Mouse (Mus musculus) embryonic facial prominence, embryonic 13.5 days (tissue): ENCODE measurements around the gene Gm6408. TPM values are rescaled to one million over a fixed set of nuclear protein-coding genes. Genes with fewer than 3 reads are reported as not detected.
"Not testable (repeated sequence)": the region's sequence is repeated elsewhere in the genome, so short reads cannot be mapped to it uniquely, and the experiment has no call there.

ENCODE experiments used
- ATAC-seq: fragments of 200-750 bp; cut with Nextera tagmentation; 2 replicates; pipeline ENCODE4 v1.8.0; 2017; ENCODE audit warnings: low read depth; ENCODE audit not compliant: insufficient number of reproducible peaks, insufficient read depth, low FRiP score, low TSS enrichment
- H3K27ac ChIP-seq: fragments of 300-500 bp; sonication (generic); 2 replicates; pipeline ENCODE4 v1.5.1; 2015; ENCODE audit warnings: moderate library complexity, mild to moderate bottlenecking, inconsistent platforms
- H3K27me3 ChIP-seq: fragments of 300-500 bp; sonication (generic); 2 replicates; pipeline ENCODE4 v1.6.1; 2015; ENCODE audit warnings: mild to moderate bottlenecking, inconsistent platforms
- H3K36me3 ChIP-seq: fragments of 300-500 bp; sonication (generic); 2 replicates; pipeline ENCODE4 v1.6.1; 2015; ENCODE audit warnings: mild to moderate bottlenecking, inconsistent platforms
- H3K4me1 ChIP-seq: fragments of 300-500 bp; sonication (generic); 2 replicates; pipeline ENCODE4 v1.6.1; 2015; ENCODE audit warnings: inconsistent platforms
- H3K4me2 ChIP-seq: fragments of 300-500 bp; sonication (generic); 2 replicates; pipeline ENCODE4 v1.6.1; 2015; ENCODE audit warnings: moderate library complexity, mild to moderate bottlenecking, inconsistent platforms
- H3K4me3 ChIP-seq: fragments of 300-500 bp; sonication (generic); 2 replicates; pipeline ENCODE4 v1.5.1; 2015; ENCODE audit warnings: mild to moderate bottlenecking, inconsistent platforms
- H3K9ac ChIP-seq: fragments of 300-500 bp; sonication (generic); 2 replicates; pipeline ENCODE4 v1.6.1; 2015; ENCODE audit warnings: mild to moderate bottlenecking, inconsistent platforms
- H3K9me3 ChIP-seq: fragments of 300-500 bp; sonication (generic); 2 replicates; pipeline ENCODE4 v1.6.1; 2016; ENCODE audit warnings: inconsistent platforms
- WGBS: fragments of 180-500 bp; shearing (Covaris S2); methylation state at CpG from one replicate; pipeline ENCODE4 v1.1.7; 2015; ENCODE audit warnings: mixed read lengths; 5-methylcytosine and 5-hydroxymethylcytosine counted together
- polyA plus RNA-seq: library from polyadenylated mRNA; unstranded; fragments of >200 nt; fragmentation: Nextera tagmentation; extraction: Ambion mirVana; gene quantifications from 2 replicates; pipeline ENCODE4 v1.2.1, GENCODE M21; 2015

Gene Gm6408
- polyA plus RNA-seq, 1 experiment from 2014 or later, result not detected

DNA sequence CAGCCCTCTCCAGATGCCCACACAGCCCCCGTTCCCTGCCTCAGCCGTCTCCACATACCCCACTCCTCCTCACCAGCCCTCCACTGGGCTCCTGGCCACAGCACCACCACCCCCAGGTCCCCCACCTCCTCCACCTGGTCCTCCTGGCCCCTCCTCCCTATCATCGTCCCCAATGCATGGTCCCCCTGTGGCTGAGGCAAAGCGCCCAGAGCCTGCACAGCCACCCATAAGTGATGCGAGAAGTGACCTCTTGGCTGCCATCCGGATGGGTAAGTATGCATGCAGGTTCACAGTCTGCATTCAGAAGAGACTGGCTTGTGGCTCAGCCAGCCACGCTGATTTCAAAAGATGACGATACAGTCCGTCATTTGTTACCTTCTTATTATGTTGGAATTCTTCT, 13.5 kb upstream of the Gm6408 start:
- ATAC-seq, result no peak
- no peak overlapping the region for H3K27ac ChIP-seq
- no peak overlapping the region for H3K4me3 ChIP-seq
- H3K4me1 ChIP-seq, result no peaks in the 10 kb centered on the region
- WGBS, result 87% methylated on average over 9 of the region's 9 CpGs
- no peak overlapping the region for H3K4me2 ChIP-seq
- no peak overlapping the region for H3K9ac ChIP-seq
- no peaks in the 10 kb centered on the region for H3K9me3 ChIP-seq
- H3K36me3 ChIP-seq, result peaks cover 22% of the 10 kb centered on the region; the same call in 1 of the 2 replicates
- no peaks in the 10 kb centered on the region for H3K27me3 ChIP-seq

DNA sequence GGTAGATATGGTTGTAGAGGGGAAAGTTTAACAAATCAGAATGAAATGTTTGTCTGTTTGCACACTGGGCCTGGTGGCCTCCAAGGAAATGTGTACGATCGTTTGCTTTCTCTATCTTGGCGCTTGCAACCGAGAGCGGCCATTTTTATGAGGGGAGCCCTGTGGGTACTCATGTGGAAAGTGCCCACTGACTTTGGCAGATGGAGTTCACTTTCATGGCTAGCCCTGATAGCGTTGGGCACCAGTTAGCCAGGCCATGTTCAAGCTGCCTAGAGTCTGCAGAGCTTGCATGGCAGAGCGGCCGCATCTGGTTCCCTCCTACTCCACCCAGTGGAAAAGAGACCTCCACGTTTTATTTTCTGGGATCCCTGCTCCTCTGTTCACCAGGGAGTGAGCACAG, 10.9 kb upstream of the Gm6408 start:
- H3K9me3 ChIP-seq, result no peaks in the 10 kb centered on the region
- no peak overlapping the region for H3K9ac ChIP-seq
- no peak overlapping the region for H3K4me3 ChIP-seq
- H3K4me2 ChIP-seq, result no peak overlapping the region
- ATAC-seq, result no peak
- WGBS, result 91% methylated on average over 9 of the region's 9 CpGs
- H3K27me3 ChIP-seq, result no peaks in the 10 kb centered on the region
- peaks cover 22% of the 10 kb centered on the region; the same call in 1 of the 2 replicates for H3K36me3 ChIP-seq
- H3K4me1 ChIP-seq, result no peaks in the 10 kb centered on the region
- no peak overlapping the region for H3K27ac ChIP-seq

GRCm38 (mm10) chr5:146471311-146471710, 10.5 kb upstream of the Gm6408 start:
- 88% methylated on average over 5 of the region's 5 CpGs for WGBS
- Histone ChIP-seq H3K4me1 (no peaks in the 10 kb centered on the region), H3K4me2 (no peak overlapping the region), H3K36me3 (peaks cover 22% of the 10 kb centered on the region; the same call in 1 of the 2 replicates), H3K4me3 (no peak overlapping the region), H3K9me3 (no peaks in the 10 kb centered on the region), H3K9ac (no peak overlapping the region), H3K27me3 (no peaks in the 10 kb centered on the region), H3K27ac (no peak overlapping the region)
- no peak for ATAC-seq

GRCm38 (mm10) chr5:146471821-146472220, 9.9 kb upstream of the Gm6408 start:
- H3K4me2 ChIP-seq, result no peak overlapping the region
- no peaks in the 10 kb centered on the region for H3K27me3 ChIP-seq
- H3K4me1 ChIP-seq, result no peaks in the 10 kb centered on the region
- H3K9me3 ChIP-seq, result no peaks in the 10 kb centered on the region
- H3K36me3 ChIP-seq, result peaks cover 20% of the 10 kb centered on the region; the same call in 1 of the 2 replicates
- no peak overlapping the region for H3K4me3 ChIP-seq
- WGBS, result 88% methylated on average over 12 of the region's 12 CpGs
- H3K9ac ChIP-seq, result no peak overlapping the region
- H3K27ac ChIP-seq, result no peak overlapping the region
- no peak for ATAC-seq

- ATAC-seq, H3K27me3 ChIP-seq, H3K4me3 ChIP-seq, H3K36me3 ChIP-seq, H3K9ac ChIP-seq, H3K4me1 ChIP-seq, H3K9me3 ChIP-seq, H3K27ac ChIP-seq, H3K4me2 ChIP-seq: not testable (repeated sequence)
- WGBS, result 8% methylated on average over 4 of the region's 4 CpGs
Observed at GRCm38 (mm10) chr5:146479564-146479963, 2.2 kb upstream of the Gm6408 start.

DNA sequence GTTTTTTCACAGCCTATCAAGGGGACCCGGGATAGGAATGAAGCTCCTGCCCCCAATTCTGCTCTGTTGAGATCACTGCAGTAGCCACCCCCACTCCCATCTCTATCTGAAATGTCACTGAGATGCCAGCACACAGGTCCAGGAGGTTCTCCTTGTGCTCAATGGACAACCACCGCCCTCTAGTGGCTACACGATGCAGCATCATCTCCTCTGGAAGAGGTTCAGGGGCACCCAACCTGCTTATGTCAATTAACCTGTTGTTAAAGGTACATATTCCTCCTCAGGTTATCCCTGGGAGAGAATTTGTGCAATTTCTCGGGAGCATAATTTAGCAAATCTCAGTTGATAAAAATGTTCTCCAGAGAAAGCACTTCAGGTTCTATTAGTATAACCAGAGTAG, 7.2 kb downstream of the Gm6408 start:
- H3K4me3 ChIP-seq, H3K27me3 ChIP-seq, H3K4me2 ChIP-seq, H3K9ac ChIP-seq, ATAC-seq, H3K4me1 ChIP-seq, H3K36me3 ChIP-seq, H3K27ac ChIP-seq, H3K9me3 ChIP-seq: not testable (repeated sequence)
- WGBS, result 13% methylated on average over 3 of the region's 4 CpGs

DNA sequence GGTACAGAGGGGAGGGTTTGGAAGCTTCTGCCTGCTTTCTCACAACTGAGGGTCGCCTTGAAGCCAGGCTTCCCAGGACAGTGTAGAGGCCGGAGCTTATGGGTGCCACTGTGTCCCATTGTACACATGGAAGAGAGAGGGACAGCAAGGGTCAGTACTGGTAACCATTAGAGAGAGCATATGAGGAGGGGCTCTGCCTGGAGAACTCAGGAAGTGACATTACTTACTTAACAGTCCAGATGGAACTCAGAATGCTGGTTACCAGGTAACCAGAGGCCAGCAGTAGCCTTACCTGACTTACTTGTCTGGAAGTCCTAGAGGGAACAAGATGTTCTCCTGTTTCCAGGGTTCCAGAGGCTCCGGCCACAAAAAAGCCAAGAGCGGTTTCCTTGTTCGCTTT, 9.3 kb downstream of the Gm6408 start, which contains the start of gene Gm6370:
Gm6370 (plus strand) TSS at position 301 of the 400 bp plus-strand sequence.
- not testable (repeated sequence) for H3K9ac ChIP-seq, H3K27ac ChIP-seq, H3K9me3 ChIP-seq, H3K4me2 ChIP-seq, ATAC-seq, H3K36me3 ChIP-seq, H3K27me3 ChIP-seq, H3K4me3 ChIP-seq, H3K4me1 ChIP-seq
- WGBS, result no CpG with 5 or more reads among the region's 5 CpGs

DNA sequence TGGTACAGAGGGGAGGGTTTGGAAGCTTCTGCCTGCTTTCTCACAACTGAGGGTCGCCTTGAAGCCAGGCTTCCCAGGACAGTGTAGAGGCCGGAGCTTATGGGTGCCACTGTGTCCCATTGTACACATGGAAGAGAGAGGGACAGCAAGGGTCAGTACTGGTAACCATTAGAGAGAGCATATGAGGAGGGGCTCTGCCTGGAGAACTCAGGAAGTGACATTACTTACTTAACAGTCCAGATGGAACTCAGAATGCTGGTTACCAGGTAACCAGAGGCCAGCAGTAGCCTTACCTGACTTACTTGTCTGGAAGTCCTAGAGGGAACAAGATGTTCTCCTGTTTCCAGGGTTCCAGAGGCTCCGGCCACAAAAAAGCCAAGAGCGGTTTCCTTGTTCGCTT, 20.3 kb downstream of the Gm6408 start, which contains the start of gene 4930449I24Rik:
4930449I24Rik (plus strand) TSS at position 301 of the 400 bp plus-strand sequence.
- H3K27ac ChIP-seq, ATAC-seq, H3K9me3 ChIP-seq, H3K36me3 ChIP-seq, H3K4me3 ChIP-seq, H3K9ac ChIP-seq, H3K4me2 ChIP-seq, H3K4me1 ChIP-seq, H3K27me3 ChIP-seq: not testable (repeated sequence)
- no CpG with 5 or more reads among the region's 5 CpGs for WGBS

- not testable (repeated sequence) for H3K4me2 ChIP-seq, H3K9ac ChIP-seq, H3K4me1 ChIP-seq, H3K4me3 ChIP-seq, ATAC-seq, H3K36me3 ChIP-seq, H3K9me3 ChIP-seq, H3K27ac ChIP-seq, H3K27me3 ChIP-seq
- WGBS, result 83% methylated on average over 1 of the region's 5 CpGs
Observed at GRCm38 (mm10) chr5:146513823-146514222, 32.1 kb downstream of the Gm6408 start, which contains the start of gene Gm3402. Gene Gm3402 (plus strand): TSS chr5:146514123.

DNA sequence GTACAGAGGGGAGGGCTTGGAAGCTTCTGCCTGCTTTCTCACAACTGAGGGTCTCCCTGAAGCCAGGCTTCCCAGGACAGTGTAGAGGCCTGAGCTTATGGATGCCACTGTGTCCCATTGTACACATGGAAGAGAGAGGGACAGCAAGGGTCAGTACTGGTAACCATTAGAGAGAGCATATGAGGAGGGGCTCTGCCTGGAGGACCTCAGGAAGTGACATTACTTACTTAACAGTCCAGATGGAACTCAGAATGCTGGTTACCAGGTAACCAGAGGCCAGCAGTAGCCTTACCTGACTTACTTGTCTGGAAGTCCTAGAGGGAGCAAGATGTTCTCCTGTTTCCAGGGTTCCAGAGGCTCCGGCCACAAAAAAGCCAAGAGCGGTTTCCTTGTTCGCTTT, 43.7 kb downstream of the Gm6408 start, which contains the start of gene Gm3404:
Gm3404 (plus strand) TSS at position 301 of the 400 bp plus-strand sequence.
- WGBS, result 82% methylated on average over 3 of the region's 3 CpGs
- not testable (repeated sequence) for H3K9ac ChIP-seq, ATAC-seq, H3K9me3 ChIP-seq, H3K27ac ChIP-seq, H3K36me3 ChIP-seq, H3K4me3 ChIP-seq, H3K4me2 ChIP-seq, H3K4me1 ChIP-seq, H3K27me3 ChIP-seq
